Mouse (Mus musculus): ENCODE results near the gene Iqub. TPM values are rescaled to one million over a fixed set of nuclear protein-coding genes. Genes with fewer than 3 reads are reported as not detected.

Iqub gene
- polyA plus RNA-seq (2014; fragmentation: Nextera tagmentation; extraction: Ambion mirVana) = 0.11 and 0.14 TPM in 2 replicates

DNA sequence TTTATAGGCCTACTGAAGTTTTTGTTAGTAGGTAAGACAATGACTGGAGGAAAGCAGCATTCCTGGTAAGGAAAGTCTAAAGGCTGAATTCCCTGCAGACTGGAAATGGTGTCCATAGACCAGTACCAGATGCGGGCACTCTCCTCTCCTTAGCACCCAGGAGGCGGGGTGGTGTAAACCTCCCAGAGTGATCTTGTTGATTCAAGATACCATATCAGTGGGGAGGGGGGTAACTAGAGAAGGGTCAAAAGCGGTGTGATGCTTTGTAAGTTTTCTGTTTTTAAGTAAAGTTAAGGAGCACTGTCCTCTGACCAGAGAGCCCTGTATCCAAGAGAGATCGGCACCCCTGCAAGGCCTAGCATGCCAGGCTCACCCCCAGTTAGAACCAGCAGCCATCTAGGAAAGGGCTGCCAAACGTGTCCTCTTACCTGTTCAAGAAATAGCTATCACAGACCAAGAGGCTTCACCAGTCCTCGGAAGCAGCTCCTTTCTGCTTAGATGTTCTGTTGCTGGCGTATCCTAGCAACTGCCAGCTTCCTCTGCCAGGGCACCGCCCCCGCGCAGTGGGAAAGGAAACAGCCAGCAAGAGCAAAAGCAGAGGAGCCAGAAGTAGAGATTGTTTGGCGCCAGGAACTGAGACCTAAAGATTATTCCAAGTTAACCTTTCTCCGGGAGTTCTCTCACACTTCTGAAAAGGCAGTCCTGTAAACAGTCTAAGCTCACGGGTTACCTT is at the start of gene Iqub:
TSS of gene Iqub (minus strand) at position 516 of the 733 bp plus-strand sequence.
- H3K27me3 ChIP-seq (ENCODE audit: control insufficient read depth, insufficient read depth, low read length) = no peaks in the 10 kb centered on the region
- ATAC-seq (replicated peaks; ENCODE audit: insufficient number of reproducible peaks, low FRiP score, low TSS enrichment, low read depth) (peak; percentile 63), DNase-seq (ENCODE audit: low spot score) (peak; percentile 70)
- H3K4me1 ChIP-seq (ENCODE audit: control insufficient read depth, insufficient read depth, low read length) = no peaks in the 10 kb centered on the region
- 0 out of 2 replicates have a peak within 1 kb of the TSS, but pooled peaks have one; percentile 18 for H3K9ac ChIP-seq (replicated peaks; ENCODE audit: low read length)
- WGBS = 27% methylated on average over 13 of the region's 13 CpGs
- no peaks in the 10 kb centered on the region for H3K36me3 ChIP-seq (replicated peaks; ENCODE audit: control insufficient read depth, insufficient read depth, low read depth, low read length)
- no peak within 1 kb of the TSS for H3K4me2 ChIP-seq (ENCODE audit: low read depth, low read length)
- H3K4me3 ChIP-seq (ENCODE audit: low read depth, low read length) = no peak within 1 kb of the TSS
- H3K27ac ChIP-seq (replicated peaks; ENCODE audit: low read depth, low read length) = no peak within 1 kb of the TSS
- H3K9me3 ChIP-seq (replicated peaks; ENCODE audit: control insufficient read depth, low read length) = no peaks in the 10 kb centered on the region

DNA sequence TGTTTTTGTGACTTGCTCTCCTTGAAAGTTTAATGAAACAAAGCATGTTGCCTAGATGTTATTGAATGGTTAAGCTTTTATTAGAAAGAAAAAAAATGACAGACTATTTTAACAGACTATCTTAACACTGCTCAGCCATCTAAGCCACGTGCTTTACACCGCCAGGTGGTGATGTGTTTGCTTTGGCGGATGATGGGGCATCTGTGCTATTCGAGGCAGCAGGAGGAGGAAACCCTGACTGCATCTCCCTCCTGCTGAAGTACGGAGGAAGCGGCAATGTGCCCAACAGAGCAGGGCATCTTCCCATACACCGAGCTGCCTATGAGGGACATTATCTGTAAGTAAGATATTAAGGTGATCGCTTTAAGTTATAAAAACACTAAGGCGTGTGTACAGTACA is 49.2 kb upstream of the Iqub start:
- no peaks in the 10 kb centered on the region for H3K36me3 ChIP-seq (replicated peaks; ENCODE audit: control insufficient read depth, insufficient read depth, low read depth, low read length)
- no peak overlapping the region for H3K27ac ChIP-seq (replicated peaks; ENCODE audit: low read depth, low read length)
- ATAC-seq (replicated peaks; ENCODE audit: insufficient number of reproducible peaks, low FRiP score, low TSS enrichment, low read depth) (no peak), DNase-seq (ENCODE audit: low spot score) (no peak)
- no peak overlapping the region for H3K9ac ChIP-seq (replicated peaks; ENCODE audit: low read length)
- no peak overlapping the region for H3K4me3 ChIP-seq (ENCODE audit: low read depth, low read length)
- no peaks in the 10 kb centered on the region for H3K4me1 ChIP-seq (ENCODE audit: control insufficient read depth, insufficient read depth, low read length)
- WGBS = 78% methylated on average over 9 of the region's 9 CpGs
- no peak overlapping the region for H3K4me2 ChIP-seq (ENCODE audit: low read depth, low read length)
- no peaks in the 10 kb centered on the region for H3K9me3 ChIP-seq (replicated peaks; ENCODE audit: control insufficient read depth, low read length)
- H3K27me3 ChIP-seq (ENCODE audit: control insufficient read depth, insufficient read depth, low read length) = no peaks in the 10 kb centered on the region

DNA sequence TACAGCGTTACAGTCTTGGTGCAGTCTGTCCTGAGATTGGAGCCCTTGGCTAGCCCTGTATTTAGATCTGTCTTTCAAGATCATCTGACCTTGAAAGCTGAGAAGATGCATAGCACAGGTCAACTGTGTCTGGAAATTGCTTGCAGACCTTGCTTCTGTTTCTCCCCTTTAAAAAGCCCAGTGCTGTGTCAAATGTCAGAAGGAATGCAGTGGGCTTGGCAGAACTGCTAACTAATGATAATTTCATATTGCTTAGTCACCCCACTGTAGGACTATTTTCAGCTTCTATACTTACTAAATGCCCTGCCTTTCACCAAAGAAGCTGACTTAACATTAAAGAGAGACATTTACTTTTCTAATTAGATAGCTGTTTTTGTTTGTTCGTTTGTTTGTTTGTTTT is 40.6 kb upstream of the Iqub start:
- no peak overlapping the region for H3K4me2 ChIP-seq (ENCODE audit: low read depth, low read length)
- no peaks in the 10 kb centered on the region for H3K36me3 ChIP-seq (replicated peaks; ENCODE audit: control insufficient read depth, insufficient read depth, low read depth, low read length)
- H3K9me3 ChIP-seq (replicated peaks; ENCODE audit: control insufficient read depth, low read length) = no peaks in the 10 kb centered on the region
- ATAC-seq (replicated peaks; ENCODE audit: insufficient number of reproducible peaks, low FRiP score, low TSS enrichment, low read depth) (no peak), DNase-seq (ENCODE audit: low spot score) (peak; percentile 56)
- H3K27ac ChIP-seq (replicated peaks; ENCODE audit: low read depth, low read length) = no peak overlapping the region
- no peak overlapping the region for H3K4me3 ChIP-seq (ENCODE audit: low read depth, low read length)
- 36% methylated on average over 2 of the region's 2 CpGs for WGBS
- no peaks in the 10 kb centered on the region for H3K4me1 ChIP-seq (ENCODE audit: control insufficient read depth, insufficient read depth, low read length)
- H3K27me3 ChIP-seq (ENCODE audit: control insufficient read depth, insufficient read depth, low read length) = no peaks in the 10 kb centered on the region
- H3K9ac ChIP-seq (replicated peaks; ENCODE audit: low read length) = no peak overlapping the region

DNA sequence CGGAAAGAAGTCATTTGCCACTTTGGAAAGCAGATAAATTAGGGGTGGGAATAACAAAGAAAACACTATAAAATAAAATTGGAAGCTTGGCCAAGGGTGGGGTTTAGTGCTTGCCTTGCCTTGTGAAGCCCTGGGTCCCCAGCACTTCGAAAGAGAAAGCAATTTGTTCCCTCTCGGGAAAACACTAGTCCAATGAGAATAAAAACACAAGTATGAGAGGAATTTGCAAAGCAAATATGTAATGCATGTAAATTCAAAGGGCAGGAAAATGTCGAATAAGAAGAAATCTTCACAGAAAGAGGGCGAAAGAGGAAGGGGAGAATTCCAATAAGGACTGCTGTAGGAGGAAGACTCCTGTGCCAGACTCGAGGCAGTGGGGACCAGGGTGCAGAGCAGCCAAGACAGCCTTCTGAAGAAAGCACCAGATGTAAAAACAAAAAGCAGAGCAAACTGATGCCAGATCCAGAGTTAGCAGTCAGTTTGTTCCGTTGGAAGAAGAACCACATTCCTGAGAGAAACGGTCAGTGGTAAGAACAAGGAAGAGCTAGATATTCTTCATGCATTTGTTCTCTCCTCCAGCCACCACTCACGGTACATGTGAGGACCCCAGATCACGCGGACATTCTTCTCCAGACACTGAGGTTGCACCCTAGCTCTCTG is 39.7 kb upstream of the Iqub start:
- H3K9ac ChIP-seq (replicated peaks; ENCODE audit: low read length) = no peak overlapping the region
- H3K4me3 ChIP-seq (ENCODE audit: low read depth, low read length) = no peak overlapping the region
- H3K4me1 ChIP-seq (ENCODE audit: control insufficient read depth, insufficient read depth, low read length) = no peaks in the 10 kb centered on the region
- no peak overlapping the region for H3K4me2 ChIP-seq (ENCODE audit: low read depth, low read length)
- DNase-seq (ENCODE audit: low spot score) (no peak), ATAC-seq (replicated peaks; ENCODE audit: insufficient number of reproducible peaks, low FRiP score, low TSS enrichment, low read depth) (no peak)
- no peak overlapping the region for H3K27ac ChIP-seq (replicated peaks; ENCODE audit: low read depth, low read length)
- H3K27me3 ChIP-seq (ENCODE audit: control insufficient read depth, insufficient read depth, low read length) = no peaks in the 10 kb centered on the region
- no peaks in the 10 kb centered on the region for H3K36me3 ChIP-seq (replicated peaks; ENCODE audit: control insufficient read depth, insufficient read depth, low read depth, low read length)
- no peaks in the 10 kb centered on the region for H3K9me3 ChIP-seq (replicated peaks; ENCODE audit: control insufficient read depth, low read length)
- WGBS = 62% methylated on average over 11 of the region's 11 CpGs

DNA sequence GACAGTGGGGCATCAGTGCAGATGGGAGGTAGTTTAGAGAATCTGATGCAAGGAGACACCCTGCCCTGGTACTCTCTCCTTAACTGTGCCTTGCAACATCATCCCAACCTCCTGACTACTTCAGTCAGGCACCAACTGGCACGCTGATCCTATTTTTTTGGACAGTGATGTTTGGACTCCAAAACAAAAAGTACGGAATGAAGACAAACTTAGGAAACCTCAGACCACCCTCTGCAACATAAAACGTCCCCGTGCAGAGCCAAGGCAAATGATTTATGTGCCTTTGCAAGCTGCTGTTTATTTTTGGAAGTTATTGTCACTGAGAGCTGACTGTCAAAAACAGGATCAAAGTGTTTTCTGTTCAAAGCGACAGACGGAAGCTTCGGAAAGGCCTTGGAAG is 37.2 kb upstream of the Iqub start:
- Histone ChIP-seq H3K4me1 (ENCODE audit: control insufficient read depth, insufficient read depth, low read length) (no peaks in the 10 kb centered on the region), H3K4me3 (ENCODE audit: low read depth, low read length) (no peak overlapping the region), H3K9me3 (replicated peaks; ENCODE audit: control insufficient read depth, low read length) (no peaks in the 10 kb centered on the region), H3K27ac (replicated peaks; ENCODE audit: low read depth, low read length) (no peak overlapping the region), H3K4me2 (ENCODE audit: low read depth, low read length) (no peak overlapping the region), H3K9ac (replicated peaks; ENCODE audit: low read length) (no peak overlapping the region), H3K36me3 (replicated peaks; ENCODE audit: control insufficient read depth, insufficient read depth, low read depth, low read length) (no peaks in the 10 kb centered on the region), H3K27me3 (ENCODE audit: control insufficient read depth, insufficient read depth, low read length) (no peaks in the 10 kb centered on the region)
- WGBS = 76% methylated on average over 7 of the region's 7 CpGs
- DNase-seq (ENCODE audit: low spot score) (no peak), ATAC-seq (replicated peaks; ENCODE audit: insufficient number of reproducible peaks, low FRiP score, low TSS enrichment, low read depth) (no peak)

DNA sequence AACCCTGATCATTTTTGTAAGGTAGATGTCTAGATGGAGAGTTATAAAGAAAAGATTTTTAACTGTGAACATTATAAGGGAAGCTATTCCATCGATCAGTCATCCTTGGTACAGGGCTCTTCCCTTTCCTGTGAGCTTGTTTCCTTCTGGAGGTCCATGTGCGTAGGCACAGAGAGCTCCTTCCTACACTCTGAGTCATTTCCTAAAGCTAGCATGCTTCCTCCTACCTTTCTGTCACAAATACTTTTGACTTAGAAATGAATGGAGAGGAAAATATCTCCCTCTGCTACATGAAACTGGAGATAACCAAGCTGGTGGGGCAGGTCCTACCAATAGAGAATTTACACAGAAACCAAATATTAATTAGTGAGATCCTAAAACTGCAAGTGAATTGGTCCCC is 34.9 kb upstream of the Iqub start:
- Histone ChIP-seq H3K36me3 (replicated peaks; ENCODE audit: control insufficient read depth, insufficient read depth, low read depth, low read length) (no peaks in the 10 kb centered on the region), H3K27me3 (ENCODE audit: control insufficient read depth, insufficient read depth, low read length) (no peaks in the 10 kb centered on the region), H3K4me3 (ENCODE audit: low read depth, low read length) (no peak overlapping the region), H3K4me2 (ENCODE audit: low read depth, low read length) (no peak overlapping the region), H3K9ac (replicated peaks; ENCODE audit: low read length) (no peak overlapping the region), H3K4me1 (ENCODE audit: control insufficient read depth, insufficient read depth, low read length) (no peaks in the 10 kb centered on the region), H3K27ac (replicated peaks; ENCODE audit: low read depth, low read length) (no peak overlapping the region), H3K9me3 (replicated peaks; ENCODE audit: control insufficient read depth, low read length) (no peaks in the 10 kb centered on the region)
- WGBS = 77% methylated on average over 2 of the region's 2 CpGs
- DNase-seq (ENCODE audit: low spot score) (no peak), ATAC-seq (replicated peaks; ENCODE audit: insufficient number of reproducible peaks, low FRiP score, low TSS enrichment, low read depth) (no peak)

DNA sequence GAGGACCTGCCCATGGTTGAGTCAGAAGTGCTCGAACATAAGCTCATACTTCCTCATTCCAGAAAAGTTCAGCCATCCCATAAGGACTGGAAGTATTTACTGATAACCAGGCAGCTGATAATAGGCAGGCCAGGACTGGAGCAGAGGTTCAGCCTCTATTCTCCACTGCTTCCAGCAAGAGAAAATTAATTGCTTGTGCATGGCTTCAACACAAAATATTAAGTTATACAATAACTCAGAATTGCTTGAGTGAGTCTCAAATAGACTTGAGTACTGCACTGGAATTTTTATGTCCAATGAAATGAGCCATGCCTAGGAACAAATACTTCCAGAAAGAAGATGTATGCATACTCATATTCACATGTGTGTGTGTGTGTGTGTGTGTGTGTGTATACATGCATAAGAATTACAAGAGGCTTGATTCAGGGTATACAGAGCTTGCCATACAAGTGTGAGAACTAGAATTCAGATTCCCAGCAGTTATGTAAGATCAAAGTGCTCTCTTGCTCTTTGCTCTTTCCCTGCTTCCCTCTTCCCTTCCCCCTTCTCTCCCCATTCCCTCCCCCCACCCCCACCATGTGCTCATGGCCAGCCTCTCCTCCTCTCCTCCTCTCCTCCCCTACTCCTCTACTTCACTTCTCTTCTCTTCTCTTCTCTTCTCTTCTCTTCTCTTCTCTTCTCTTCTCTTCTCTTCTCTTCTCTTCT is 32.0 kb upstream of the Iqub start:
- ATAC-seq (replicated peaks; ENCODE audit: insufficient number of reproducible peaks, low FRiP score, low TSS enrichment, low read depth) = no peak
- no peak overlapping the region for H3K9ac ChIP-seq (replicated peaks; ENCODE audit: low read length)
- H3K4me1 ChIP-seq (ENCODE audit: control insufficient read depth, insufficient read depth, low read length) = no peaks in the 10 kb centered on the region
- no peak overlapping the region for H3K4me3 ChIP-seq (ENCODE audit: low read depth, low read length)
- H3K27ac ChIP-seq (replicated peaks; ENCODE audit: low read depth, low read length) = no peak overlapping the region
- H3K9me3 ChIP-seq (replicated peaks; ENCODE audit: control insufficient read depth, low read length) = no peaks in the 10 kb centered on the region
- H3K27me3 ChIP-seq (ENCODE audit: control insufficient read depth, insufficient read depth, low read length) = no peaks in the 10 kb centered on the region
- H3K36me3 ChIP-seq (replicated peaks; ENCODE audit: control insufficient read depth, insufficient read depth, low read depth, low read length) = no peaks in the 10 kb centered on the region
- no peak overlapping the region for H3K4me2 ChIP-seq (ENCODE audit: low read depth, low read length)
- WGBS = 78% methylated on average over 1 of the region's 1 CpGs
- DNase-seq (ENCODE audit: low spot score) = no peak

DNA sequence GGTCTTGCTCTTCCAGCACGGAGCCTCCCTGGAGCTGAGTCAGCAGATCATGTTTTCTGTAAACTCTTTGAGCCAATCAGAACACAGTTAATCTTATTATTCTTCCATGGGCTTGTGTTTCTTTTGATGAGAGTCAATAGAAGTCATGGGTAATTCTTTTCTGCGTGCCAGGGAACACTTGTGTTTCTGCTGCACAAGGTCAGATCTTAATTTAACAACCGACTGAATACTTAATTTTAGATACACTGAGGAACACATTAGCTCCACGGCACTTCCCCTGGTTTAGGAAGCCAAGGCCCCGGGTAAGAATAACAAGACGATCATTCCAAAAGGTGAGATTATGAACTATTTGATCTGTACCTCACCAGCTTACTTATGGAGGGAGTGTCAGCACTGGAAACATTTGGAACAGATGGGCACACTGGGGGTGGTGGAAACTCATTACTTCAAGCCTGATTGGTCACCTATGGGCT is 28.3 kb upstream of the Iqub start:
- no peak overlapping the region for H3K4me2 ChIP-seq (ENCODE audit: low read depth, low read length)
- no peak overlapping the region for H3K9ac ChIP-seq (replicated peaks; ENCODE audit: low read length)
- no peaks in the 10 kb centered on the region for H3K27me3 ChIP-seq (ENCODE audit: control insufficient read depth, insufficient read depth, low read length)
- no peaks in the 10 kb centered on the region for H3K4me1 ChIP-seq (ENCODE audit: control insufficient read depth, insufficient read depth, low read length)
- no peaks in the 10 kb centered on the region for H3K36me3 ChIP-seq (replicated peaks; ENCODE audit: control insufficient read depth, insufficient read depth, low read depth, low read length)
- no peak for ATAC-seq (replicated peaks; ENCODE audit: insufficient number of reproducible peaks, low FRiP score, low TSS enrichment, low read depth)
- H3K27ac ChIP-seq (replicated peaks; ENCODE audit: low read depth, low read length) = no peak overlapping the region
- H3K4me3 ChIP-seq (ENCODE audit: low read depth, low read length) = no peak overlapping the region
- no peak for DNase-seq (ENCODE audit: low spot score)
- no peaks in the 10 kb centered on the region for H3K9me3 ChIP-seq (replicated peaks; ENCODE audit: control insufficient read depth, low read length)
- WGBS = 68% methylated on average over 6 of the region's 6 CpGs
